Mouse (Mus musculus) MEL (cell line): ENCODE data around the gene Cyp4x1. TPM values are rescaled to one million over a fixed set of nuclear protein-coding genes. Genes with fewer than 3 reads are reported as not detected.
A peak's percentile ranks its signal among the peaks of the same experiment; 100 is the strongest.

ENCODE experiments used
- DNase-seq: peaks from one replicate; pipeline ENCODE4 v3.0.0; 2011; ENCODE audit warnings: low read depth, low spot score
- H3K27ac ChIP-seq: 2 replicates; pipeline ENCODE4 v1.5.1; 2012; ENCODE audit warnings: low read depth, mild to moderate bottlenecking, control low read depth, low read length, moderate library complexity; ENCODE audit not compliant: control insufficient read depth
- H3K27me3 ChIP-seq, 2 experiments: fragments of 150-350 bp in 1 of 2; sonication (generic) in 1 of 2; 2 replicates each; pipeline ENCODE4 v1.6.1; 2012; ENCODE audit warnings: low read length in 2 of 2, mild to moderate bottlenecking in 2 of 2, improper control_type of control experiment in 1 of 2, moderate library complexity in 1 of 2; ENCODE audit not compliant: insufficient read depth in 2 of 2, control insufficient read depth in 1 of 2
- H3K36me3 ChIP-seq, 2 experiments: 2 replicates each; pipeline ENCODE4 v1.6.1; 2012 to 2014; ENCODE audit warnings: low read length in 2 of 2, improper control_type of control experiment in 1 of 2, inconsistent platforms in 1 of 2, mild to moderate bottlenecking in 1 of 2; ENCODE audit not compliant: insufficient read depth in 2 of 2, control insufficient read depth in 1 of 2
- H3K4me1 ChIP-seq, 2 experiments: fragments of 150-350 bp in 1 of 2; sonication (generic) in 1 of 2; 2 replicates each; pipeline ENCODE4 v1.6.1; 2012; ENCODE audit warnings: low read length in 2 of 2, improper control_type of control experiment in 1 of 2, mild to moderate bottlenecking in 1 of 2; ENCODE audit not compliant: insufficient read depth in 2 of 2, control insufficient read depth in 1 of 2
- H3K4me3 ChIP-seq, 2 experiments: fragments of 150-350 bp in 1 of 2; sonication (generic) in 1 of 2; 2 replicates each; pipeline ENCODE4 v1.5.1; 2012; ENCODE audit warnings: low read depth in 2 of 2, low read length in 2 of 2, mild to moderate bottlenecking in 2 of 2, moderate library complexity in 2 of 2, control low read depth in 1 of 2, improper control_type of control experiment in 1 of 2; ENCODE audit not compliant: control insufficient read depth in 1 of 2, insufficient read depth in 1 of 2
- H3K79me2 ChIP-seq: 2 replicates; pipeline ENCODE4 v1.6.1; 2012; ENCODE audit warnings: mild to moderate bottlenecking, low read length, moderate library complexity; ENCODE audit not compliant: control insufficient read depth, poor library complexity, insufficient read depth
- H3K9ac ChIP-seq: 2 replicates; pipeline ENCODE4 v1.6.1; 2012; ENCODE audit warnings: low read depth, mild to moderate bottlenecking, control low read depth, low read length, moderate library complexity; ENCODE audit not compliant: control insufficient read depth, poor library complexity, severe bottlenecking
- H3K9me3 ChIP-seq: fragments of 150-350 bp; sonication (generic); replicated peaks from 2 replicates; pipeline ENCODE4 v1.6.1; 2012; ENCODE audit warnings: mild to moderate bottlenecking, low read length, improper control_type of control experiment, moderate library complexity; ENCODE audit not compliant: insufficient read depth
- BHLHE40 ChIP-seq: IDR thresholded peaks from 2 replicates; pipeline ENCODE4 v1.6.1; 2012; ENCODE audit warnings: low read depth, mild to moderate bottlenecking, inconsistent platforms, low read length, improper control_type of control experiment, borderline replicate concordance
- CHD1 ChIP-seq: IDR thresholded peaks from 2 replicates; pipeline ENCODE4 v1.6.1; 2012; ENCODE audit warnings: low read depth, mild to moderate bottlenecking, inconsistent platforms, low read length, improper control_type of control experiment
- CHD2 ChIP-seq: IDR thresholded peaks from 2 replicates; pipeline ENCODE4 v1.6.1; 2011; ENCODE audit warnings: low read length, improper control_type of control experiment
- E2F4 ChIP-seq: IDR thresholded peaks from 2 replicates; pipeline ENCODE4 v1.6.1; 2011; ENCODE audit warnings: low read depth, low read length, improper control_type of control experiment, borderline replicate concordance
- ELF1 ChIP-seq: IDR thresholded peaks from 2 replicates; pipeline ENCODE4 v1.6.1; 2014; ENCODE audit warnings: low read depth, mild to moderate bottlenecking, inconsistent platforms, low read length, improper control_type of control experiment, moderate library complexity
- EP300 ChIP-seq, 2 experiments: IDR thresholded peaks; 2 replicates each; pipeline ENCODE4 v1.6.1; 2011; ENCODE audit warnings: improper control_type of control experiment in 2 of 2, low read length in 2 of 2, low read depth in 1 of 2, mild to moderate bottlenecking in 1 of 2
- GABPA ChIP-seq: IDR thresholded peaks from 2 replicates; pipeline ENCODE4 v1.6.1; 2012; ENCODE audit warnings: low read depth, mild to moderate bottlenecking, inconsistent platforms, low read length, improper control_type of control experiment, moderate library complexity
- GATA1 ChIP-seq: IDR thresholded peaks from 2 replicates; pipeline ENCODE4 v1.6.1; 2011; ENCODE audit warnings: low read depth, low read length, improper control_type of control experiment
- JUND ChIP-seq: IDR thresholded peaks from 2 replicates; pipeline ENCODE4 v1.6.1; 2011; ENCODE audit warnings: low read depth, mild to moderate bottlenecking, improper control_type of control experiment, low read length
- KAT2A ChIP-seq: conservative IDR thresholded peaks from 2 replicates; pipeline ENCODE4 v1.6.1; 2012; ENCODE audit warnings: low read depth, low read length, improper control_type of control experiment, inconsistent platforms
- MAX ChIP-seq: IDR thresholded peaks from 2 replicates; pipeline ENCODE4 v1.6.1; 2011; ENCODE audit warnings: low read length, improper control_type of control experiment
- MEF2A ChIP-seq: IDR thresholded peaks from 2 replicates; pipeline ENCODE4 v1.6.1; 2014; ENCODE audit warnings: low read depth, mild to moderate bottlenecking, inconsistent platforms, low read length, improper control_type of control experiment; ENCODE audit not compliant: poor library complexity, insufficient replicate concordance, severe bottlenecking; ENCODE audit errors: extremely low read depth
- MYC ChIP-seq: IDR thresholded peaks from 2 replicates; pipeline ENCODE4 v1.6.1; 2011; ENCODE audit warnings: low read depth, mild to moderate bottlenecking, low read length, improper control_type of control experiment, moderate library complexity
- POLR2A ChIP-seq, 2 experiments: IDR thresholded peaks; 2 replicates each; pipeline ENCODE4 v1.6.1; 2011 to 2012; ENCODE audit warnings: low read length in 2 of 2, mild to moderate bottlenecking in 2 of 2, control low read depth in 1 of 2, improper control_type of control experiment in 1 of 2, low read depth in 1 of 2, moderate library complexity in 1 of 2; ENCODE audit not compliant: control insufficient read depth in 1 of 2, insufficient read depth in 1 of 2, poor library complexity in 1 of 2
- POLR2AphosphoS2 ChIP-seq: IDR thresholded peaks from 2 replicates; pipeline ENCODE4 v1.6.1; 2011; ENCODE audit warnings: low read length, improper control_type of control experiment
- POLR2AphosphoS5 ChIP-seq: IDR thresholded peaks from 2 replicates; pipeline ENCODE4 v1.6.1; 2012; ENCODE audit warnings: low read depth, borderline replicate concordance, mild to moderate bottlenecking, inconsistent platforms, low read length, moderate library complexity, mixed read lengths
- TBP ChIP-seq: IDR thresholded peaks from 2 replicates; pipeline ENCODE4 v1.8.0; 2011; ENCODE audit warnings: low read depth, low read length, improper control_type of control experiment
- TCF12 ChIP-seq: IDR thresholded peaks from 2 replicates; pipeline ENCODE4 v1.6.1; 2014; ENCODE audit warnings: low read depth, mild to moderate bottlenecking, inconsistent platforms, low read length, improper control_type of control experiment, moderate library complexity
- USF1 ChIP-seq: IDR thresholded peaks from 2 replicates; pipeline ENCODE4 v1.6.1; 2014; ENCODE audit warnings: low read depth, mild to moderate bottlenecking, inconsistent platforms, low read length, improper control_type of control experiment, moderate library complexity
- USF2 ChIP-seq, 2 experiments: IDR thresholded peaks; 2 replicates each; pipeline ENCODE4 v1.6.1; 2011 to 2012; ENCODE audit warnings: improper control_type of control experiment in 2 of 2, low read length in 2 of 2, borderline replicate concordance in 1 of 2, inconsistent platforms in 1 of 2, low read depth in 1 of 2, mild to moderate bottlenecking in 1 of 2; ENCODE audit not compliant: insufficient read depth in 1 of 2
- ZC3H11A ChIP-seq: IDR thresholded peaks from 2 replicates; pipeline ENCODE4 v1.6.1; 2012; ENCODE audit warnings: low read depth, mild to moderate bottlenecking, inconsistent platforms, low read length, improper control_type of control experiment
- ZNF384 ChIP-seq: IDR thresholded peaks from 2 replicates; pipeline ENCODE4 v1.6.1; 2012; ENCODE audit warnings: low read depth, mild to moderate bottlenecking, inconsistent platforms, low read length, improper control_type of control experiment
- polyA plus RNA-seq, 2 experiments: library from polyadenylated mRNA; stranded (reverse) in 1 of 2; unstranded in 1 of 2; fragments of >175 nt in 1 of 2; fragments of >200 nt in 1 of 2; gene quantifications; 2 replicates each; pipeline versions ENCODE4 v1.2.1 to v1.2.4; 2012; ENCODE audit warnings: low replicate concordance in 2 of 2, low read depth in 1 of 2; ENCODE audit not compliant: insufficient read length in 2 of 2, insufficient read depth in 1 of 2, missing spikeins in 1 of 2
- total RNA-seq: library from RNA; depleted of rRNA; stranded (reverse); fragments of 300-350 nt; gene quantifications from 2 replicates; pipeline ENCODE4 v1.2.3, GENCODE M21; 2012

Cyp4x1 gene
- total and polyA plus RNA-seq, 3 experiments: 0.04 to 0.47 TPM; not detected in 1

GRCm38 (mm10) chr4:115097146-115097496 is 37.0 kb downstream of the Cyp4x1 start (continued):
- TF ChIP-seq GABPA: no peak
- TF ChIP-seq CHD2: no peak
- TF ChIP-seq KAT2A: no peak
- no peak for TF ChIP-seq USF2 (IDR thresholded peaks at IDR 0.05; ENCODE audit: borderline replicate concordance in 1 of 2, insufficient read depth in 1 of 2, low read depth in 1 of 2, low read length in 2 of 2)
- no peak for TF ChIP-seq JUND
- TF ChIP-seq MEF2A: no peak
- no peak for TF ChIP-seq MAX
- TF ChIP-seq EP300 (IDR thresholded peaks at IDR 0.05; ENCODE audit: low read depth in 1 of 2, low read length in 2 of 2): no peak
- no peak for TF ChIP-seq E2F4
- no peak for TF ChIP-seq BHLHE40
- TF ChIP-seq POLR2AphosphoS5: no peak
- TF ChIP-seq CHD1: no peak
- TF ChIP-seq ZC3H11A: peak; percentile 61
- TF ChIP-seq GATA1: no peak

DNA sequence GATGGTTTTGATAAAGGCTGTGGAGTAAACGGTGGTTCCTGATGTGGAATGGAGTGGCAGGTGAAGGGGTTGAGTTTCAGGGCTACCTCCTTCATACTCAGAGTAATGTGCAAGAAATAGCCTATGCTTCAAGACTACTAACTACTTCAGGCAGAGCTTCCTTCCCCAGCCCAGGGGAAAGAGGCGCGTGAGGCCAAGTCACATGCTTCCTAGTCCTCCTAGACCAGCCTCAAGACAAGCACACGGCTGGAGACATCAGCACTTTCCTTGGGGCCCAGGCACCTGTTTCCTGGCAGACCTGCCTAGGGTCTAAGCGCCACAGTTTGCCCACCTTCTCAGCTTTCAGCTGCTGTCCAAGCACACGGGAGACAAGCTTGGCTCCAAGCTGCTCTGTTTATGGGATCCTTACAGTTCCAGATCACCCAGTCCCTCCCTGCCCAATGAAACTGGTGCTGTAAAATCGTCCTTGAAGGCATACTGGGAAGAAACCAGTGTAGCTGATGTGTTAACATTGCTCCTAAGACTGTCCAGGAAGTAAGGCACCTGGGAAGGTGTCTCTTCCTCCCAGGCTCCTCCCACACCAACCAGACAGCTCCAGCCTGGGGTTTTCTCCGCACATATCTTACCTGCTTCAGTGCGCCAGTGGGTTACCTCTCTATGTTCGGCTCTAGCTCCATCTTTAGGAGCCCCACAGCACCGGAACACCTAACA is 37.5 kb downstream of the Cyp4x1 start:
- peak overlapping the region; percentile 43 to 53 for H3K4me3 ChIP-seq
- DNase-seq: no peak

More for the DNA sequence above, 37.5 kb downstream of the Cyp4x1 start:
- peaks cover 3 to 37% of the 10 kb centered on the region in 2 experiments for H3K4me1 ChIP-seq
- H3K27me3 ChIP-seq: no peaks in the 10 kb centered on the region
- peaks cover 0 to 14% of the 10 kb centered on the region in 2 experiments; a peak in 2 of 4 replicates for H3K36me3 ChIP-seq
- peak; percentile 30; the same call in 1 of the 2 replicates for TF ChIP-seq MYC
- TF ChIP-seq ELF1: peak; percentile 16; the same call in 1 of the 2 replicates
- TF ChIP-seq JUND: no peak
- no peak for TF ChIP-seq POLR2AphosphoS2
- 0 out of 2 replicates have a peak, but pooled peaks have one; percentile 29 for TF ChIP-seq GATA1
- 0 out of 2 replicates have a peak, but pooled peaks have one; percentile 29 for TF ChIP-seq TBP
- TF ChIP-seq USF1: peak; percentile 66
- TF ChIP-seq MAX: 0 out of 2 replicates have a peak, but pooled peaks have one; percentile 39
- TF ChIP-seq TCF12: peak; percentile 45; the same call in 1 of the 2 replicates
- 0 out of 4 replicates have a peak, but pooled peaks of 1 of the 2 experiments have one; percentile 24 for TF ChIP-seq POLR2A (IDR thresholded peaks at IDR 0.05; ENCODE audit: control insufficient read depth in 1 of 2, insufficient read depth in 1 of 2, low read depth in 1 of 2, low read length in 2 of 2, poor library complexity in 1 of 2)
- TF ChIP-seq ZNF384: no peak
- no peaks in the 10 kb centered on the region for H3K9me3 ChIP-seq
- H3K79me2 ChIP-seq: no peaks in the 10 kb centered on the region
- H3K27ac ChIP-seq: peak overlapping the region; percentile 73
- H3K9ac ChIP-seq: peak overlapping the region; percentile 57
